Mouse (Mus musculus): ENCODE measurements around the gene Rpl27a. TPM values are rescaled to one million over a fixed set of nuclear protein-coding genes. Genes with fewer than 3 reads are reported as not detected.

Gene Rpl27a
- polyA plus RNA-seq, 1 experiment from 2014 or later = 168 TPM

GRCm38 (mm10) chr7:109562154-109562599 lies 43.2 kb downstream of the Rpl27a start:
- WGBS = 12% methylated on average over 4 of the region's 4 CpGs
- H3K4me2 ChIP-seq (replicated peaks; ENCODE audit: low read depth, low read length) = peak overlapping the region; percentile 10

GRCm38 (mm10) chr7:109562676-109563075 lies 43.7 kb downstream of the Rpl27a start:
- 44% methylated on average over 5 of the region's 5 CpGs for WGBS
- H3K4me1 ChIP-seq (ENCODE audit: control insufficient read depth, insufficient read depth, low read length) = peaks cover 33% of the 10 kb centered on the region
- no peaks in the 10 kb centered on the region for H3K27me3 ChIP-seq (ENCODE audit: control insufficient read depth, insufficient read depth, low read length)
- no peaks in the 10 kb centered on the region for H3K36me3 ChIP-seq (ENCODE audit: control insufficient read depth, insufficient read depth, low read length)
- H3K9ac ChIP-seq (replicated peaks; ENCODE audit: low read depth, low read length) = no peak overlapping the region
- peak overlapping the region; percentile 10; the same call in 1 of the 2 replicates for H3K4me2 ChIP-seq (replicated peaks; ENCODE audit: low read depth, low read length)
- H3K9me3 ChIP-seq (ENCODE audit: control insufficient read depth, low read depth, low read length) = no peaks in the 10 kb centered on the region
- H3K27ac ChIP-seq (ENCODE audit: low read length) = peak overlapping the region; percentile 80
- H3K4me3 ChIP-seq (ENCODE audit: low read depth, low read length) = no peak overlapping the region
- ATAC-seq (ENCODE audit: insufficient number of reproducible peaks, insufficient read depth, low FRiP score, low read depth) = no peak

More at GRCm38 (mm10) chr7:109562154-109562599, 43.2 kb downstream of the Rpl27a start:
- no peaks in the 10 kb centered on the region for H3K9me3 ChIP-seq (ENCODE audit: control insufficient read depth, low read depth, low read length)
- no peaks in the 10 kb centered on the region for H3K27me3 ChIP-seq (ENCODE audit: control insufficient read depth, insufficient read depth, low read length)
- H3K4me1 ChIP-seq (ENCODE audit: control insufficient read depth, insufficient read depth, low read length) = peaks cover 33% of the 10 kb centered on the region
- ATAC-seq (ENCODE audit: insufficient number of reproducible peaks, insufficient read depth, low FRiP score, low read depth) = no peak
- no peak overlapping the region for H3K9ac ChIP-seq (replicated peaks; ENCODE audit: low read depth, low read length)
- no peaks in the 10 kb centered on the region for H3K36me3 ChIP-seq (ENCODE audit: control insufficient read depth, insufficient read depth, low read length)
- peak overlapping the region; percentile 80 for H3K27ac ChIP-seq (ENCODE audit: low read length)
- H3K4me3 ChIP-seq (ENCODE audit: low read depth, low read length) = no peak overlapping the region

- no peak overlapping the region for H3K27ac ChIP-seq (ENCODE audit: low read length)
- H3K4me3 ChIP-seq (ENCODE audit: low read depth, low read length) = no peak overlapping the region
- WGBS = 76% methylated on average over 4 of the region's 4 CpGs
- H3K9ac ChIP-seq (replicated peaks; ENCODE audit: low read depth, low read length) = no peak overlapping the region
- peaks cover 33% of the 10 kb centered on the region for H3K4me1 ChIP-seq (ENCODE audit: control insufficient read depth, insufficient read depth, low read length)
- no peaks in the 10 kb centered on the region for H3K36me3 ChIP-seq (ENCODE audit: control insufficient read depth, insufficient read depth, low read length)
- H3K27me3 ChIP-seq (ENCODE audit: control insufficient read depth, insufficient read depth, low read length) = no peaks in the 10 kb centered on the region
- no peak overlapping the region for H3K4me2 ChIP-seq (replicated peaks; ENCODE audit: low read depth, low read length)
- no peaks in the 10 kb centered on the region for H3K9me3 ChIP-seq (ENCODE audit: control insufficient read depth, low read depth, low read length)
- no peak for ATAC-seq (ENCODE audit: insufficient number of reproducible peaks, insufficient read depth, low FRiP score, low read depth)
These were observed 44.9 kb downstream of the Rpl27a start for GRCm38 (mm10) chr7:109563775-109564362.

- ATAC-seq (ENCODE audit: insufficient number of reproducible peaks, insufficient read depth, low FRiP score, low read depth) = no peak
- Histone ChIP-seq H3K4me3 (ENCODE audit: low read depth, low read length) (no peak overlapping the region), H3K4me2 (replicated peaks; ENCODE audit: low read depth, low read length) (no peak overlapping the region), H3K4me1 (ENCODE audit: control insufficient read depth, insufficient read depth, low read length) (peaks cover 18% of the 10 kb centered on the region), H3K36me3 (ENCODE audit: control insufficient read depth, insufficient read depth, low read length) (no peaks in the 10 kb centered on the region), H3K9me3 (ENCODE audit: control insufficient read depth, low read depth, low read length) (no peaks in the 10 kb centered on the region), H3K27me3 (ENCODE audit: control insufficient read depth, insufficient read depth, low read length) (no peaks in the 10 kb centered on the region), H3K9ac (replicated peaks; ENCODE audit: low read depth, low read length) (no peak overlapping the region), H3K27ac (ENCODE audit: low read length) (no peak overlapping the region)
These were observed 47.4 kb downstream of the Rpl27a start for GRCm38 (mm10) chr7:109566327-109566726.

- H3K27ac ChIP-seq (ENCODE audit: low read length) = no peak overlapping the region
- no peaks in the 10 kb centered on the region for H3K36me3 ChIP-seq (ENCODE audit: control insufficient read depth, insufficient read depth, low read length)
- H3K27me3 ChIP-seq (ENCODE audit: control insufficient read depth, insufficient read depth, low read length) = no peaks in the 10 kb centered on the region
- WGBS = 58% methylated on average over 11 of the region's 11 CpGs
- peaks cover 14% of the 10 kb centered on the region for H3K4me1 ChIP-seq (ENCODE audit: control insufficient read depth, insufficient read depth, low read length)
- H3K4me2 ChIP-seq (replicated peaks; ENCODE audit: low read depth, low read length) = no peak overlapping the region
- no peaks in the 10 kb centered on the region for H3K9me3 ChIP-seq (ENCODE audit: control insufficient read depth, low read depth, low read length)
- H3K9ac ChIP-seq (replicated peaks; ENCODE audit: low read depth, low read length) = no peak overlapping the region
- no peak overlapping the region for H3K4me3 ChIP-seq (ENCODE audit: low read depth, low read length)
- no peak for ATAC-seq (ENCODE audit: insufficient number of reproducible peaks, insufficient read depth, low FRiP score, low read depth)
These were observed 48.2 kb downstream of the Rpl27a start for GRCm38 (mm10) chr7:109566841-109567768.

- Histone ChIP-seq H3K27me3 (ENCODE audit: control insufficient read depth, insufficient read depth, low read length) (no peaks in the 10 kb centered on the region), H3K27ac (ENCODE audit: low read length) (no peak overlapping the region), H3K4me3 (ENCODE audit: low read depth, low read length) (no peak overlapping the region), H3K9ac (replicated peaks; ENCODE audit: low read depth, low read length) (no peak overlapping the region), H3K4me1 (ENCODE audit: control insufficient read depth, insufficient read depth, low read length) (peaks cover under 1% of the 10 kb centered on the region), H3K36me3 (ENCODE audit: control insufficient read depth, insufficient read depth, low read length) (no peaks in the 10 kb centered on the region), H3K4me2 (replicated peaks; ENCODE audit: low read depth, low read length) (no peak overlapping the region), H3K9me3 (ENCODE audit: control insufficient read depth, low read depth, low read length) (no peaks in the 10 kb centered on the region)
- ATAC-seq (ENCODE audit: insufficient number of reproducible peaks, insufficient read depth, low FRiP score, low read depth) = no peak
- WGBS = 86% methylated on average over 4 of the region's 4 CpGs
These were observed 49.5 kb downstream of the Rpl27a start for GRCm38 (mm10) chr7:109568391-109568892.

Small RNAs within 50 kb of the gene (microRNA-seq; reads per million reads assigned to microRNA genes)
- gene Gm47284 = not detected

Other genes starting within 250 kb of the Rpl27a start
- 1.00 and 1.2 TPM in 2 replicates for gene Stk33, start 80.1 kb upstream of the Rpl27a start, polyA plus RNA-seq (2014; fragmentation: Nextera tagmentation; extraction: Ambion mirVana)
- 0.04 and 0.09 TPM in 2 replicates for gene Trim66, start 11.0 kb upstream of the Rpl27a start, polyA plus RNA-seq (2014; fragmentation: Nextera tagmentation; extraction: Ambion mirVana)
- 53.3 and 62.3 TPM in 2 replicates for gene St5, start 184.5 kb downstream of the Rpl27a start, polyA plus RNA-seq (2014; fragmentation: Nextera tagmentation; extraction: Ambion mirVana)
- 36.3 and 36.9 TPM in 2 replicates for gene Akip1, start 184.5 kb downstream of the Rpl27a start, polyA plus RNA-seq (2014; fragmentation: Nextera tagmentation; extraction: Ambion mirVana)
- gene BC051019, start 204.7 kb downstream of the Rpl27a start, polyA plus RNA-seq (2014; fragmentation: Nextera tagmentation; extraction: Ambion mirVana) = 0.14 TPM in 1 of 2 replicates, not detected in the other
- not detected in 2 replicates for gene Ascl3, start 212.6 kb downstream of the Rpl27a start, polyA plus RNA-seq (2014; fragmentation: Nextera tagmentation; extraction: Ambion mirVana)
- 58.8 and 65.9 TPM in 2 replicates for gene Tmem9b, start 233.7 kb downstream of the Rpl27a start, polyA plus RNA-seq (2014; fragmentation: Nextera tagmentation; extraction: Ambion mirVana)